Mouse (Mus musculus): ENCODE measurements around the gene Mat2b. TPM values are rescaled to one million over a fixed set of nuclear protein-coding genes. Genes with fewer than 3 reads are reported as not detected.

Mat2b gene
- 127 TPM for polyA plus RNA-seq (2014; fragmentation: Illumina TruSeq; extraction: RNeasy Lipid Tissue Mini Kit (QIAGEN cat#74804); ENCODE audit: low read depth, low replicate concordance)

DNA sequence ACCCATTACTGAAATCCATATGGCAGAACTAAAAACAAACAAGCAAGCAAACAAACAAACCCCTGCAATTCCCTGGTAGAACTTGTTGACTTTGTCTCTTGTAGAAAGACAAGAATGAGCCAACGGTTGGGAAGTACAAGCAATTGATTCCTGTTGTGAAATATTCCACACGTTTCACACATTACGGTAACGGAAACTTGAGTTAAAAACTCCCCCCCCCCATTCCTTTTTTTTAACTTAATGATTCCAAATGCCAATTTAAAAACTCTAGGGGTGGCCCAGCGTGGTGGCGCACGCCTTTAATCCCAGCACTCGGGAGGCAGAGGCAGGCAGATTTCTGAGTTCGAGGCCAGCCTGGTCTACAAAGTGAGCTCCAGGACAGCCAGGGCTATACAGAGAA lies at the start of gene Mat2b:
Gene Mat2b (minus strand): TSS at position 101 of the 400 bp plus-strand sequence.

DNA sequence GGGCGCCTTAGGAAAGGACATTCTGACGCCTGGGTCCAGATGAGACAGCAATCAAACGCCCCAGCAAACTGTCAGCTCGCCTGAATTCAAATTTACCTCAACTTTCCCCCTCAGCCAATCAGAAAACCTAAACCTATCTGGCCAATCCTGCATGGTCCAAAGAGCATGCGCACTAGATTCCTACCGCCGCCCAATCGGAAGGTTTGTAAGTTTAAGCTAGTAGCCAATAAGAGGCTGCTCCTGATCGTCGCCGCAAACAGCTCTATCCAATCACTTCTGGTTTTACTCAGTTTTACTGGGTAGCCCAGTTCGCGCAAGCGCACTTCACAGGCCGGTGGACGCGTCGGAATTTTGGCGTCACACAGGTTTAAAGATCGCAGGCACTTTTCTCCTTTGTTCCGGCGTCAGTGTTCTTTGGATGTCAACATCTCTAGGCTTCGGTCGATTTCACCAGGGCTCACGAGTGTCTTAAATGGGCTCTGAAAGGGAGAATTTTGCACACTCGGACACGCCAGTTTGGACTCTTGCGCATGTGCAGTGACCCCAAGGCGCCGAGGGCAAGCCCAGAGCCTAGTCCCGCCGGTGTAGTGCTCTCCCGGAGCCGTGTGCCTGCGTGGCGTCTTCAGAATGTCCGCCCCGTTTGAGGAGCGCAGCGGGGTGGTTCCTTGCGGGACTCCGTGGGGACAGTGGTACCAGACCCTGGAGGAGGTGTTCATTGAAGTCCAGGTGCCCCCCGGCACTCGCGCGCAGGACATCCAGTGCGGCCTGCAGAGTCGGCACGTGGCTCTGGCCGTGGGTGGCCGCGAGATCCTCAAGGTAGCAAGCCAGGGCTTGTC lies 38.6 kb upstream of the Mat2b start, which contains the start of the genes Hmmr and Nudcd2:
Gene Hmmr (minus strand): TSS at position 84 of the 836 bp plus-strand sequence.
Gene Nudcd2 (plus strand): TSS at position 329 of the 836 bp plus-strand sequence.

Other genes with a start within 250 kb of the Mat2b start
- 6.6 TPM for gene Hmmr, start 38.2 kb upstream of the Mat2b start, polyA plus RNA-seq (2014; fragmentation: Illumina TruSeq; extraction: RNeasy Lipid Tissue Mini Kit (QIAGEN cat#74804); ENCODE audit: low read depth, low replicate concordance)
- gene Nudcd2, start 38.5 kb upstream of the Mat2b start, polyA plus RNA-seq (2014; fragmentation: Illumina TruSeq; extraction: RNeasy Lipid Tissue Mini Kit (QIAGEN cat#74804); ENCODE audit: low read depth, low replicate concordance), result 108 TPM
- gene Ccng1, start 60.1 kb upstream of the Mat2b start, polyA plus RNA-seq (2014; fragmentation: Illumina TruSeq; extraction: RNeasy Lipid Tissue Mini Kit (QIAGEN cat#74804); ENCODE audit: low read depth, low replicate concordance), result 438 TPM

All from adrenal gland, adult 10 weeks (tissue).